Mouse (Mus musculus): ENCODE measurements at regions not wholly inside any gene's neighbourhood (a gene's known extent, or its start where the extent isn't known, plus 50 kb on each side); places are given as distances from the start of the nearest gene placed in this dataset.
A peak's percentile ranks its signal among the peaks of the same experiment; 100 is the strongest.

GRCm38 (mm10) chr9:25374161-25374560 is 107.2 kb upstream of the Eepd1 start:
- intact Hi-C loops (cut with DNase I): no loop called here
- DNase-seq: no peak

DNA sequence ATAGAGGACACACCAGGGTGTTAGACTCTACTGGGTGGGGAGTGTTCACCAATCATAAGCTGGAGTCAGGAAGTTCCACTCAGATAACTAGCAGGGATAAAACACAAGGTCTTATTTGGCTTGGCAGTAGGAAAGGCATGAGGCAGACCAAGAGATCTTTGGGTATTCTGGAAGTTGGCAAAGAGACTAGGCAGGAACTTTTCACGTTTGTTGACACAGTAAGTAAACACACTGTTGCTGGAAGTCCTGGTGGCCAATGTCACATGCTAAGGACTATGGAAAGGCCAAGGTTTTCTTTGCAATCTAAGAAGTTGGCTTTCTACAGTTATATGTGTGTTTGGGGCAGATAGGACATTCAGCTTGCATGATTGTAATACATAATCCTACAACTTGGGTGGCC is 105.1 kb upstream of the Eepd1 start:
- no peak for DNase-seq
- intact Hi-C loops (cut with DNase I): loop anchor here (5.0 kb wide), 1 partner anchor 216 kb away; no protein-coding TSS in a partner anchor

DNA sequence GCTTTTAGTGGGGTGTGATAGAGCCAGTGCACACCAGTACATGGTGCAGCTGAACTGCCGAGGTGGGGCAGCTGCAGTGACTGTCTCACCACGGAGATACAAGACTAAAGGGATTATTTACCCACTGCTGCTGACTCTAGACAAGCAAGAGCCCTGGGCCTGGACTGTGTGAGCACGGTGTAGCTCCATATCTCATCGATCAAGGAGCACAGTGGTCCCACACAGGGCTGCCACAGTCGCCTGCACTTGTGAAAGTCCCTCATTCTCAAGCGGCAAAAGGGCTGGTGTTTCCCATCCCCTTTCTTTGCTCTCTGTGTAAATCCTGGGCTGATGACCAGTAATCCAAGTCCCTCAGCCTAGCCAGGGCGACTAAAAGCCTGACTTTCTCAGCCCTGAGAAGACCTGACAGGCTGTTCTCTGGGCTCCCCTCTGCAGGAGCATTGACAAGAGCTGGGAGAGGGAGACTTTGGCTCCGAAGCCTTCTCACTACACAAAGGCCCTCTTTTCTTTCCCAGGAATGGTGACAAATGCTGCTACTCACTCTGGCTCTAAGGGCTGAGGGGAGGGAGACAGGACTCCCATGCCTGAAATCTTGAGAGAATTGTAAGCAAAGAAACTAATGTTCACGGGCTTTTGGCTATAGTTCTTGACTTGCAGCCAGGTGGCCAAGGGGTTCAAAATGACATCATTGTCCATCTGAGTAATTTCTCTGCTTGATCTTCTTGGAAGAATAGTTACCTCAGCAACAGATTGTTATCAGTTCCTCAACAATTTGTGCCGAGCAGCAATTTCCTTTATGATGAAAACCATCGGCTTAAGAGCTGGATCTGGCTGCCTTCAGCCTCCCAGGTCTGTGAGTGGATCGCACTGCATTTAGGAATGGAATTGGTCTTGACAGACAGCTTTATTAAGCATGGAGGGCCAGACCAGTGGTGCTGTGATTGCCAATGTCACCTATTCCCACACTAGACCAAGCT is 103.3 kb upstream of the Eepd1 start:
- intact Hi-C loops (cut with DNase I): loop anchor here (5.0 kb wide), 1 partner anchor 214 kb away; no protein-coding TSS in a partner anchor
- DNase-seq: peak; percentile 16 to 20

DNA sequence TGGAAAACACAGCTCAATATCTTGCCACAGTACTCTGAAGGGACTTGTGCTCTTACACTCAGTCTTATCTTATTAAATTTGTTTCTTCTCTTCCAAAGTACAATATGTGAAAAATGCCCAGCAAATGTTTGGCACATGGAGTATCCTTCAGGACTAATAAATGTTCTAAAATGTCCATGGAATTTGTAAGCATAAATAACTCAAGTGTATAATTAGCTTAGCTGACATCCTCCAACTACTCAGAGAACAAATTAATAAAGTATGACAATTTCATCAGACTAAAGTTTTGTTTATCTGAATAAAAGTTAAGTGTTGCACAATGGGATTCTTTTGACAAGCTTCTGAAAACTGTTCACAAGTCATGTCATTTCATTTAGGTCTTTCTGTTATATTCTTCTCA is 96.0 kb upstream of the Eepd1 start:
- intact Hi-C loops (cut with DNase I): no loop called here
- DNase-seq: no peak

GRCm38 (mm10) chr9:25387876-25388650 is 93.3 kb upstream of the Eepd1 start:
- intact Hi-C loops (cut with DNase I): no loop called here
- DNase-seq: peak in 1 of 2 experiments; percentile 19

- DNase-seq: no peak
- intact Hi-C loops (cut with DNase I): no loop called here
These were observed 92.0 kb upstream of the Eepd1 start for GRCm38 (mm10) chr9:25389351-25389750.

DNA sequence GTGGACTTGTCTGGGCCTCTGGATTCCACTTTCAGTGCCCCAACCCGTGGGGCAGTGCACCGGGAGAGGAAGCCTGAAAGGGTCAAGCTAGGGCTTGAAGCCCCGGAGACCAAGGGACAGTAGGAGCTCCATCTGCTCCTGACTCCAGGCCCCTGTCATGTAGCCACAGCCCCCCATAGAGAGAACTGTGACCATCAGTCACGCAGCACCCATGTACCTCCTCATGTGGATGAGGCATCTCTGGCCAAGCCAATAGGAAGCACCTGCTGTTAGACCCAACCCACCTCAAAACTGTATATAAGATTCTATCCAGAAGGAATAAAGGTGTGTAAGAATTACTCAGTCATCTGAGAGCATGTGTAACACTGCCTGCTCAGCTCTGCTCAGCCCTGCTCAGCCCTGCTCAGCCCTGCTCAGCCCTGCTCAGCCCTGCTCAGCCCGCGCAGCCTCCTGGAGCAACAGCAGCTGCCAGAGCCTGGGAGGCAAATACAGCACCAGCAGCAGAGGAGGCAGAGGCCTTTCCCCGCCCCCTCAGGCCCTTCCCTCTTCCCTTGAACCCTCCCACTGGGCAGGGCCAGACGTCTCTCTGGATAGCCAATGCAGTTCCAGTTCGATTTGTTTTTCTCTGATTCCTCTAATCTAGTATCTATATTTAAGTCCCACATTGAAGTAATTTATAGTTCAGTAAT is 80.6 kb upstream of the Eepd1 start:
- intact Hi-C loops (cut with DNase I): no loop called here
- DNase-seq: no peak

GRCm38 (mm10) chr9:25405848-25406247 is 75.5 kb upstream of the Eepd1 start:
- no peak for DNase-seq
- intact Hi-C loops (cut with DNase I): no loop called here

DNA sequence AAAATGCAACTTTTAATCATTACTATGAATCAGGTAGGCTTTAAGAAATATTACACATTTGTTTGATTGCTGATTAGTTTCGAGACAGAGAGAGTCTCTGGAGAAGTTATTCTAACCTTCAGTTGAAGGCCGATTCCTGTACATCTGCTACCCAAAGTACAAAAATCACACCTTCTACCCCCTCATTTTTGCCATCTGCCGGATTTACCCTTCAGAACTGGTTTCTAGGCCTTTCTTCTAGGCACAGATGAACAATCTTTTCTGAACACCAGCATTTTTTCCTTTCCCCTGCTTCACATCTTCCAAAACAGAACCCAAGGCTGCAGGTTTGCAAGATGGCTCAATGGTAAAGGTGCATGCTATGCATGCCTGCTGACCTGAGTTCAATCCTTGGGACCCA is 72.8 kb upstream of the Eepd1 start:
- intact Hi-C loops (cut with DNase I): no loop called here
- no peak for DNase-seq

- DNase-seq: no peak
- intact Hi-C loops (cut with DNase I): no loop called here
These were observed 71.6 kb upstream of the Eepd1 start for GRCm38 (mm10) chr9:25409729-25410128.

DNA sequence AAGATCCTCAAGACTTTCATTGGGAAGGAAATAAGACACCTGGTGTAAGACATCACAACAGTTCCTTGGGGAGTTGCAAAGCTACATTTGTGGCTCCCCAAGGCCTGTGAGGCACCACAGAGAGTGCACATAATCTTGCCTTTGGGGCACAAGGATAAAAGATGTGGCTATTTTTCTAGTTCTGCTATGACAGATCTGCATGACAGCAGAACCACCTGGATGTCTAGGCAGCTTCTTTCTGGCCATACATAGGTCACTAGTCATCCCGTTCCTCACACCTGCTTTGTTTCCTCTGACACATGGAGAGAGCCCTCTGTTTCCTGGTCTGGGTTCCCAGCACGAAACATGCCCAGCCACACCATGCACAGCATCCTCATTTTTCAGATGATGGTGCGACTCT is 67.5 kb upstream of the Eepd1 start:
- intact Hi-C loops (cut with DNase I): no loop called here
- no peak for DNase-seq

DNA sequence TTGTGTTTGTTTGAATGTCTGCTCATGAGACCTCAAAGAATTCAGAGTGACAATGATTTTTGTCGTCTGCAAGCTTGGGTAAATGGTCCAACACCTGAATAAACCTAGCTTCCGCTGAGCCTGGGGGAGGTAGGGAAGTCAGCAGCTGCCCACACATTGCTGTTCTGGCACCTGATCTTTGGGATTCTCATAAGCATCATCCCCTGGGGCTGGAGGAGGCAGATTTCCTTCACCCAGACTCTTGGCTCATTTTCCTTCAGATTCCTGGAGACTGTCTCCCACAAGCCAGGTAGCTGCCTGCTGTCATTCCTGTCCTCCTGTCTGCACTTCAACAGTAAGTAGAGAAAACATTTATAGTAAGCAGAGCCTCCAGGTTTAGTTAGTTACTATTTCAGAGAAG is 67.0 kb upstream of the Eepd1 start:
- DNase-seq: no peak
- intact Hi-C loops (cut with DNase I): no loop called here

DNA sequence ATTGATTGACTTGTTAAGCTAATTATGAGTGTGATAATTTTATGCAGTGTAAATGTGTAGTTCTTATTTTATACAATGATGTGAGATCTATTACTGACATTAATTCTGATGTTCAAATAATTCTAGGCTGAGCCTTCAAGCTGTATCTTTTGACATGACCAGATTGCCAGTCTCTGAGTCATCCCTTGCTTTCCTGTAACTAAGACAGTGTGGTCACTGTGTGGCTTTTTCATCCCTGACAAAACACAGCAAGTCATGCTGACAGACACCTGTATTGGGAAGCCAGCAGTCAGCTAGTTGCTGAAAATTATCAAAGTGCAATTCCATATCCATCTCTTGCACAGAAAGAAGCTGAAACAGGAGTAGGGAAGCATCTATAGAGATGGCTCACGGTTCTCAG is 54.4 kb upstream of the Eepd1 start:
- DNase-seq: no peak

DNA sequence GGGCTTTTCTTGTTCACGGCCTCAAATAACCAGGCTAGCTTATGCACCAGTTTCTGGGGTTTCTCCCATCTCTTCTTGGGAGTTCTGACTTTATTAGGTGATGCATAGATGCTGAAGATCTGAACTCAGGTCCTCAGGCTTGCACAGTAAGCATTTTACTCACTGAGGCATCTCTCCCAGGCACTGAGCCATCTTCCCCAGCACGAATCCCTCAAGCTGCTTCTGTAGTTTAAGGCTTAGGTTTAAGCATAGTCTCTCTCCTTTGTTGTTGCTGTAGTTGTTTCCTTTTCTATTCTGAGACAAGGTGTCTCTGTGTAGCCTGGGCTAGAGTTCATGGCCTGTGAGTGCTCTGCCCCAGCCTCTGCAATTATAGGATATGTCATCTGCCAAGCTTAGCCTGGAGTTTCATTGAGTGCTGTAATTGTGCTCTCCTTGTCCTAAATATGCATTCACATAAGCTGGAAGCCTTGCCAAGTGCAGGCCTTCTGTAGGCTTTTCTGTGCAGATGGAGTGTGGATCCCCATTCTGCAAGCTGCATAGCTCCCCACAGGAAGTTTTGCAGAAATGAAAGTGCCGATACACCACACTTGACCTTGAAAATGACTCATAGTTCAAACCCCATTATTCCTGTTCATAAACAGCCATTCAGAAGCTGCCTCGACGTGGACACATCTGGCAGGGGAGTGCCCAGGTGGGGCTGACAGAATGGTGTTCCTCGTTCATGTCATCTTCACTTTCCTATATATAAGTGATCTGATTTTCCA is 51.7 kb upstream of the Eepd1 start:
- DNase-seq: no peak
- intact Hi-C loops (cut with DNase I): no loop called here

More for the DNA sequence above, 54.4 kb upstream of the Eepd1 start:
- intact Hi-C loops (cut with DNase I): no loop called here

All from gastrocnemius, postnatal 36 days (tissue).